Mouse (Mus musculus): ENCODE results near the gene Elf4.
"Not testable (repeated sequence)": the region's sequence is repeated elsewhere in the genome, so short reads cannot be mapped to it uniquely, and the experiment has no call there.

Elf4 gene

DNA sequence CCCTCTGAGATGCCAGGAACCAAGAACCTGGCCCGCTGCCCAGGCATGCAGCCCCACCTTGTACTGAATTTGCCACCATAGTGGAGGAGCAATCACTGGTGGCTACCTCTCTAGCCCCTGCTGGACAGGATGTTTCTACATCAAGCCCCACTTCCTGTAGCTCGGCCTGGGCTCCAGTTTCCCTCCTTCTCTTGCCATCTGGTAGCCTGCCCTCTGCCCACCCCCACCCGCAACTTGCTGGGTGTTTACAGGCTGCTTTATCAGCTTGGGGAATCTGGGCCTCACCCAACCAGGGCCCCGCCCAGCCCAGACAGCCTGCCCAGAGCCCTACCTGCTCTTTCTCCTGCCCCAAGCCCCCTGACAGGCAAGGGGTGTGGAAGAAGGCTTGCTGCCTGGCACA lies 23.9 kb downstream of the Elf4 start:
- intact Hi-C loops (cut with DNase I) = no loop called here

DNA sequence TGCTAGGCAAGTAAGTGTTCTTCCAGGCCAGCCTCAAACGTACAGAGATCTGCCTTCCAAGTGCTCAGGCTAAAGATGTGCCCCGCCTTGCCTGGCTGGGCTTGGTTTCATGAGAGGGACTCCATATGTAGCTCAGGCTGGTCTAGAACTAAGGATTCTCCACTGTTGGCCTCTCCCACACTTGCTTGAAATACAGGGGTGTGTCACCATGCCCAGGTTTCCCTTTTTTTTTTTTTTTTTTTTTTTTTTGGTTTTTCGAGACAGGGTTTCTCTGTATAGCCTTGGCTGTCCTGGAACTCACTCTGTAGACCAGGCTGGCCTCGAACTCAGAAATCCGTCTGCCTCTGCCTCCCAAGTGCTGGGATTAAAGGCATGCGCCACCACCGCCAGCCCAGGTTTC lies 26.9 kb downstream of the Elf4 start:
- intact Hi-C loops (cut with DNase I) = not testable (repeated sequence)

DNA sequence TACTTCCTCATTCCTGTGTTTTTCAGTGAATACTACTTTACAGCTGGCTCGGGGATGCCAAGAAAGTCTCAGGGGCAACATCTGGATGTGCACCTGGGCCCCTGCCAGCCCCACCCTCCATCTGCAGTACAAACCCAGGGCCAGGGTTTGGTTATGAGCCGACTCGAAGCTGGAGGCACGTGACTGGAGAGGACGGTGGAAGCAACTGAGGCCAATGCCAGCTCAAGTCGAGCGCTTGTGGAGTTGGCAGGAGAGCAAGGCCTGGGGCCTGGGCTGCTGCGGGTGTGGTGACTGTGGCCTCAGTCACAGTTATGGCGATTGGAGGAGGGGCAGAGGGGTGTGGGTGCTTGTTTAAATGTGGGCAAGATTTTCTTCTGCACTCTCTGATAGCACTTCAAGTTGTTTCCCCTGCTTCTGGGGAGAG lies 27.4 kb downstream of the Elf4 start:
- intact Hi-C loops (cut with DNase I) = no loop called here

DNA sequence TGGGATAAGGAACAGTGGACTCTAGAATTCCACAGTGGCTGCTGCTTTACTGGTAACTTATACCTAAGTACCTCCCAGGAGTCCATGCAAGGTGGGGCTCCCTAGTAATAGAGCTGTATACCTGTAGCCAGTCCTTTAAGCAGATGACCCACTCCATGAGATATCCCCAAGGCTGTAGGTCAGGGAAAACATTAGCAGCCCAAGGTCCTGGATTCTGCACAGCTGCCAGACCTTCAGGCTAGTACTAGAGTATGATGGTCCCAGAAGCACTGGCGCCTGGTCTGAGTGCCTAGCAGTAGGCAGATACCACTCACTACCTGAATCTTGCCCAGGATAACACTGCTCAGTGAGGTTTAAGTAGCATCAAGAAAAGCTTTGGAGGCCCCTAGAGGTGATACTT lies 28.7 kb downstream of the Elf4 start:
- intact Hi-C loops (cut with DNase I) = no loop called here

DNA sequence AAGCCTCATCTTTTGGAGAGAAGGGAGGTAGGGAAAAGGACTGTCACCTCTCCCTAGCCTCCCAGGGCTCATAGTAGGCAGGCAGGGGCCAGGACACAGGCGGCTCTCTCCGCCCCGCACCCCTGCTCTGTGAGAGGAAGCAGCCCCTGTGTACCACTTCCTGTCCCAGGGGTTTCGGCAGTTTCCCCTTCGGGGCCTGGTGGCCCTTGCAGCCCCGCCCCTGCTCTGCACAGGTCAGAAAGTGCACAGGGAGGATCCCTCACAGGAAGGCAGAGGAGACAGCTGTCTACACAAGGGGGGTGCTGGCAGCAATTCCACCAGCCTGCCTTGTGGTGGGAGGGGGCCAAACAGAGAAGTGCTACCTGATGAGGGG lies 29.4 kb downstream of the Elf4 start:
- intact Hi-C loops (cut with DNase I) = no loop called here

DNA sequence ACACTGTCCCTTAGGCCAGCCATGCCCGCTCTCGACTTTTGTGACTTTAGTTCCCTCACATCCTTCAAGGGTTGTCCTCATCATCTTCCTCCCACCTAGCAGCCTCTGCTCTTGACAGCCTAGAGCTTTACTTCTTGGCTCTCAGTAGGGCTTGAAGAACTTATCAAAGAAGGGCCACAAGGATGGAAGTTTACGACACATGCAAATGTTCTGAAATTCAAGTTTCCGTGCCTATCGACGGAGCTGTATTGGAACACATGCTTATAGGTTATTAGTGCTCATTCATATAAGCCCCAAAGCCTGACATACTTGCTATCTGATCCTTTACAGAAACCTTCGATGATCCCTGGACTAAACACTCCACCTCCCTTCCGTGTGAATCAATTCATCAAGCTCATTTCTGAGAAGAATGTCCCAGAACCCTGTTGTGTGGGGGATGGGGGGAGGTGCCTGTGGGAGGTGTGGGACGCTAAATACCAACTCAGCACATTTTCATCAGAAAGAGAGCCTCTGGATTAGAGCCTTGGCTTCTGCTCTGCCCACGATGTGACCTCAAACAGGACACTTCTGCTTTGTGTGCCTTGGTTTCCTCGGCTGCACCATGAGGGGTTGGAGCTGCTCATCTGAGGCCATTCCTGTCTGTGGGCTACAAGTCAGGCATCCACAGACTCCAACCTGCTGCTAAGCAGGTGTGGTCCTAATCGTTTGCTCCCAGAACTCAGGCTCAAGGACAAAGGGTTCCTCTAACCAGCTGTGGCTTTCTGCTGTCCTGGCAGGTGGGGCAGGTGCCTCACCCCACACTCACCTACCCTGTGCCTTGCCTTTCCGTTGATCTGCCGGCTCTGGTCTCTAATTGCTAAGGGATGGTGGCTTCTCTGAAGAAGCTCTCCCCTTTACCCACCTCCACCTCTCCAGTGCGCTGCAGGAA lies 30.1 kb downstream of the Elf4 start:
- intact Hi-C loops (cut with DNase I) = no loop called here

DNA sequence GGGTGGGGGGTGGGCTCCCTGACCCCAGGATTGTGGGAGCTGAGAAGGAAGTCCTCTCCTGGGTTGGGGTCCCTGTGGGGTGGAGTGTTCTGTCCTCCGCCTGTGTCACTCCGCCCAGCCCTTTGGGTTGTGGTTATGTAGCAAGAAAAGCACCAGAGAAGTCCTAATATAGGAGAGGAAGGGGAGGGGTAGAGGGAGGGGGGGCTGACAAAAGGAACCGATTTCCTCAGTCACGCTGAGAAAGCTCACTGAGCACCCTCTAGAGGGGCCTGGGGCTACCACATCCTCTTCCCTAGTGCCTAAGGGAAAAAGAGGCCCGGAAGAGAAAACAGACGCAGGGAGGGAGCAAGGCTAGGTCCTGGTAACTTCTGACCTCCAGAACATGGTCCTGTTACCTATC lies 33.4 kb downstream of the Elf4 start:
- intact Hi-C loops (cut with DNase I) = loop anchor here (10.0 kb wide), 1 partner anchor 95 kb away; no protein-coding TSS in a partner anchor

DNA sequence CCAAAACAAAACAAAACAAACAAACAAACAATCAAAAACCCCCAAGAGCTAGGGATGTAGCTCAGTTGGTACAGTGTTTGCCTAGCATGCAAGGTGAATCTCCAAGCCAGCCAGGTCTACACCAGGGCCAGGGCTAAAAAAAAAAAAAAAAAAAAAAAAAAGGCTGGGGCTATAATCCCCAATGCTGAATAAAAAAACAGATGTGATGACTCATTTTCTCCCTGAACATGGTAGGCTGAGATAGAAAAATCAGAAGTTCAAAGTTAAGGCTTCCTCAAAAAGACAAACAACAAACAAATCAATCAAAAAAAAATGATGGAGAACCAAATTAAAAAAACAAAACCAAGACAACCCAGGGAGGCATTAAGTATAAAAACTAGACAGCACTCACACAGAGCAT lies 33.8 kb downstream of the Elf4 start:
- intact Hi-C loops (cut with DNase I) = loop anchor here (10.0 kb wide), 1 partner anchor 96 kb away; no protein-coding TSS in a partner anchor

DNA sequence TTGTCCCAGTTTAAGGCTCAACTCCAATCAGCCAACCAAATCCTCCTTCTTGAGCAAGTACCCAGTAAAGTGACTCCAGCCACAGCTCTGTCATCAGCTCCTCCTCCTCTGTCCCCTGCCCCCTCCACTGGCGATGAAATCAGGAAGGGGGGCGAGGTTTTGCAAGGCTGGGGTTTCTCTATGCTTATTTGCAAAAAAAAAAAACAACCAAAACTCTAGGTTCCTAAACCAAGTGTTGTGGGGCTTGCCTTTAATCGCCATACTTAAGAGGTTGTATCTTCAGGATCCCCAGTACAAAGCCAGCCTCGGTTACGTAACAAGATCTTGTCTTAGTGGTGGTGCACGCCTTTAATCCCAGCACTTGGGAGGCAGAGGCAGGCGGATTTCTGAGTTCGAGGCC lies 34.3 kb downstream of the Elf4 start:
- intact Hi-C loops (cut with DNase I) = loop anchor here (10.0 kb wide), 1 partner anchor 96 kb away; no protein-coding TSS in a partner anchor

DNA sequence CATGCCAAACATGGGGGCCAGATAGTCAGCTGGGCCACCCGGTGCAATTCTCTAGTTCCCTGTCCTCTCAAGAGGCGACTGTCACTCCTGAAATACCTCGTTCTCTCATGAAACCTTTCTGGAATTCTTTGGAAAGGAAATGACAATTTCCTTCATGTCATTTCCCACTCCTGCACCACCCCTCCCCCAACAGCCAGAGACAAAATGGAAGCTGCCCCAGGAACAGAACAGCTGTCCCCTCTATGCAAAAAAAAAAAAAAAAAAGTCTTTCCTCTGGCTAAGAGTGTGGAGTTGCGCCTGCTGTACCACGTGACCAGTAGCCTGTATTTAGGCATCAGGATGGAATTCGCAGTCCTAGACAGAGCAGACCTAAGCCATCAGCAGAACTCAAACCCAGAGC lies 34.7 kb downstream of the Elf4 start:
- intact Hi-C loops (cut with DNase I) = loop anchor here (10.0 kb wide), 1 partner anchor 97 kb away; no protein-coding TSS in a partner anchor

DNA sequence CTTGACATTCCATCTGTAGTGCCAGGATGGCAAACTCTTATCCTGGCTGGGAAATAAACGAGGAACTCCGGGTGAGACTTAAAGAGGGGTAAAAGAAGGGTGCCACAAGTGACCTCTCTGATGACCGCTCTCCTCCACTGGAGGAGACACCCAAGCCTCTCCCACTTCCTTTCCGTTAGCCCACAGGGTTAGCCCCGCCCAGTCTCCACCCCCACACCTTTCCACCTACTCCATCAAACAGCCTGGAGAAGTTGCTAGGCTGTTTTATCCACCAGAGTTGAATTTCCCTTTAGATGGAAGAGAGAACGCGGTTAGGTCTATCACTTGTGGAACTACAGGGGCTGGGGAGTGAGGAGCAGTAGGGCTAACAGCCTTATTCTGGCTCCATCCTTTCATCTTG lies 37.7 kb downstream of the Elf4 start:
- intact Hi-C loops (cut with DNase I) = loop anchor here (10.0 kb wide), 1 partner anchor 100 kb away; no protein-coding TSS in a partner anchor

DNA sequence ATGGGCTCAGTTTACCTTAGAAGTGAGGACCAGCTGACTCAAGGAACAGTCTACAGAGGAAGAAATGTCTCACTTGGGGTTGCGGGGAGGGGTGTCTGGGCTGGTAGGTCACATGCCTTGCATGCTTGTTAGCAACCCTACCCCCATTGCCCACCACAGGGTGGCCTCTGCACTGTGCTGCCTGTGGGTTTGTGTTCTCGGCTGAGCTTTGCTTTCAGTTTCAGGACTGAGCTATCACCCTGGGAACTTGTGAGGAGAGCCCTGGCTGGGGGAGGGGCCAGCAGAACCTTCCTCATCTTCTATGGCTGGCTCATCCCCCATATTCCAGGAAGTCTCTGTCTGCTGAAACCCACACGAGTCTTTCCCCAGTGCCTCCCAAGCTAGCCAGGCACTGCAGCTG lies 38.3 kb downstream of the Elf4 start:
- intact Hi-C loops (cut with DNase I) = loop anchor here (10.0 kb wide), 1 partner anchor 100 kb away; no protein-coding TSS in a partner anchor

DNA sequence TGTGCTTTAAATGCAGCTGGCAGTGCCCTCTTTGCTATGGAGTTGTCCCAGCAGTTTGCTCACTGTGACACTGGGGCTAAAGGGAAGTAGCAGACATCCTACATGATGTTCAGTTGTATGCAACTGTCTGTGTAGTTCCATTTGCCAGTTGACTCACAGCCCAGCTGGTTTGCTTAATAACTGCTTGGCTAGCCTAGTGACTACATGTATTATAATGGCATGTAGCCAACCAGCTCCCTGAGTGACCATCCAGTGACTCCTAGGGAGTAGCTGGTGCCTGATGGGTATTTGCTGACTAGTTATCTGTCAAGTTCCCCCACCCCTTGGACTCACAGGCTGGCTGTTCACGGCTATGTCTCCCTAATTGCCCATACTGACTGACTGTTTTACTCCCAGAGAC lies 39.3 kb downstream of the Elf4 start:
- intact Hi-C loops (cut with DNase I) = loop anchor here (10.0 kb wide), 1 partner anchor 101 kb away; no protein-coding TSS in a partner anchor

DNA sequence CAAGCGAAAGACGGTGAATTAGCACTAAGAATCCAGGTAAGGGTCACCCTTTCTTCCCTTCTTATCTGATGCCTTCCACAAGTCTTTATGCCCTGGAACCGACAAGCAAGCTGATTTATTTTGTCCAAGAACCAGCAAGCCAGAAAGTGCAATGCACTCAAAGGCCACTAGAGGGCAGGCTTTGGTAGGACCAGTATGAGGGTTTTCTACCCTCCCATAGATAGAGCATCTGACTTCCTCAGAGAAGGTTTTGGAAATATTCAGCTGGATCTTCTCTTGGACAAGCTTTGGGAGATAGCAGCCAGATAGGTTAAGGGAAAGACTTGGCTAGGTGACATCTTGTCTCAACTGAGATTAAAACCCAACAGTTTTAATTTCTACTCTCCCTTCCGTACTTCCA lies 39.9 kb downstream of the Elf4 start:
- intact Hi-C loops (cut with DNase I) = loop anchor here (10.0 kb wide), 1 partner anchor 102 kb away; no protein-coding TSS in a partner anchor

DNA sequence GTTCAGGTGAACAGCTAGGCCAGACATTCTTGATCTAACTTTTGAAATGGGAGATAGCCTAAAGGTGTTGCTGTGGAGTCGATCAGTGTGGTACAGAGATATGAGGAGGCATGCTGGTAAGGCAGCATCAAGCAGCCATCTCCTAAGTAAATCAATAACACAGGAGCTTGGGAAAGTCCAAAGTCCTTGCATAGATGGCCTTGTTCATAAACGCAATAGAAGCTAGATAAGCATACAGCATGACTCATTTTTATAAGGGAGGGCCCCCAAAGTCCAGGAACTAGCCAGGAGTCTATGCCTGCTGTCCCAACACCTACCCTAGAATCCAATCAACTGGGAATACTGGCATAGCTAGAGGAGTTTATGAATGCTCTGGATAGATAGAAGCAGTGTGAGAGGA lies 44.5 kb downstream of the Elf4 start:
- intact Hi-C loops (cut with DNase I) = loop anchor here (10.0 kb wide), 1 partner anchor 434 kb away; no protein-coding TSS in a partner anchor

DNA sequence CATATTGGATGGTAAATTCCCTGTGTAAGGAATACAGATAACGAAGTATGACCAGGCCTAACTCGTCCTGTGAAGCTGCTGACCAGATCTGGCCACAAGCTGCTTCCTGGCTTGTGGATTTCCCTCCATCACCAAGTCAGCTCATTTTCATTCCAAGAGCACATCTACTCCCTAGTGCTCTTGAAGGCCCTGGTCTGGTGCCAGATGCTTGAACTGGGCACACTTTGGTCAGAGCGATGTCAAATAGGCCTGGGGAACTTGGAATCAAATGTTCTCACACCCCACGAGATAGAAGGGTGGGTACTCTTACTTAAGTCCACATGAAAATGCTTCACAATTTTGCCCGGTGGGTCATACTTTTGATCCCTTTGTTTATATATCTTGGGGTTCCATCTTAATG lies 48.6 kb downstream of the Elf4 start:
- intact Hi-C loops (cut with DNase I) = loop anchor here (5.0 to 10.0 kb wide), 2 partner anchors 132 to 429 kb away; no protein-coding TSS in a partner anchor

DNA sequence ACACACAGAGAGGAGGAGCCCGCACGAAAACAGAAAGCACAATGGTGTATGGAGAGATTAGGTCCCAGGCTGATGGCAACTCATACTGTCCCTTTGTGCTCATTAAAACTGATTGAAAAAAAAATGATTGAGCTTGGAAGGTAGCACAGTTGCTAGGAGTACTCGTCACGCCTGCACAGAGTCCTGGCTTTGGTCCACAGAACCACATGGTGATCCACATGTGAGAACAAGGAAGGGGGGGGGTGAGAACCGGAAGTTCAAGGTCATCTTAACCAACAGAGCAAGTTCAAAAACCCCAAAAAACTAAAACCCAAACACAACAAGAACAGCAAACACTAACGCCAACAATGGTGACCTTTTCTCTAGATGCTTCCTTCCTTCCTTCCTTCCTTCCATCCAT lies 50.3 kb downstream of the Elf4 start:
- intact Hi-C loops (cut with DNase I) = loop anchor here (5.0 to 10.0 kb wide), 2 partner anchors 130 to 428 kb away; no protein-coding TSS in a partner anchor

DNA sequence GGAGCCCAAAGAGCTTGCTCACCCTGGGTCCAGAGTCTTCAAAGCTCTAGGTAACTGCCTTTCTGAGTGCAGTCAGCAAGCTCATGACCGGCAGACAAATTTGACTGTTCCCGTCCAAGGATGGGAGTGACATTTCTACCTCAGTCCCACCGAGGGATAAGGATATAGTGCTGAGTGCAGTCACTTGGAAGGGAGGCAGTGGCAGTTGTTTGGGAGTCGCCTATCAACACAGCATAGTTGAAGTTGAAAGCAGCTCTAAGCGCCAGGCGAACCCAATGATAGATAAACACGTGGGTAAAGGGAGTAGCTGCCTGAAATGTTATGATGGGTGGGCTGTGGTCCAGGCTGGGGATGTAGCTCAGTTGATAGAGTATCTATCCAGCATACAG lies 52.5 kb downstream of the Elf4 start:
- intact Hi-C loops (cut with DNase I) = loop anchor here (5.0 to 10.0 kb wide), 2 partner anchors 128 to 426 kb away; no protein-coding TSS in a partner anchor

DNA sequence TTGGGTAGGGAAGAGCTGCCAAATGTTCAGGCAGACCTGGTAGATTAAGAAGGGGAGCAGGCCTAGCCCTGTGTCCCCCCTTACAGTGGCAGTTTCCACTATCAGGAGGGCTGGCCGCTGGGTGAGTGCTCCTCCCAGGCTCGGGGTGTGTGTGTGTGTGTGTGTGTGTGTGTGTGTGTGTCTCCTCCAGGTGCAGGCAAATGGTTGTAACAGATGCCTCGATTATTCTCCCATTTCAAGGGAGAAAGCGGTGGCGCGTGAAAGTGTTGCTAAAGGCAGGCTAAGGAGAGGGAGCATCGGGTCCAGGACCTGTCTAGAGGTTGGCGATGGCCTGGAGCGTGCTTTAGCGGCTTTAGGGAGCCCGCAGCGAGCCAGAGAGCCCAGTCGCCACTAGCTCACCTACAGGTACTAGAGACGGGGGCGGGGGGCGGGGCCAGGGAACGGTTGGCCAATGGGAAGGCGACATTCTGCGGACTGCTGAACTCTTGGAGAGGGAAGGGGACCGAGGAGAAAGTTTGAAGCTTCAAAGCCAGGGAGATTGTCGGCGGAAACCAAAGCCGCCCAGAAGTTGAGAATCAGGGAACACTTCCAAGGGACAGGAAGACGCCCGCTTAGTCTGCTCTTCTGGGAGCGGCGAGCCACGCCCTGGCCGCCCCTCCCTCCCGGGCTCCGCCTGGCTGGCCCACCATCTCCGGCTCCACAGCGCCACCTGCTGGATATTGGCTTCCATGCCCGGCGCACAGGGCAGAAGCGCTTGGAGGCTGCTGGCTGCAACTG lies 53.1 kb downstream of the Elf4 start:
- intact Hi-C loops (cut with DNase I) = loop anchor here (5.0 to 10.0 kb wide), 2 partner anchors 127 to 425 kb away; no protein-coding TSS in a partner anchor

DNA sequence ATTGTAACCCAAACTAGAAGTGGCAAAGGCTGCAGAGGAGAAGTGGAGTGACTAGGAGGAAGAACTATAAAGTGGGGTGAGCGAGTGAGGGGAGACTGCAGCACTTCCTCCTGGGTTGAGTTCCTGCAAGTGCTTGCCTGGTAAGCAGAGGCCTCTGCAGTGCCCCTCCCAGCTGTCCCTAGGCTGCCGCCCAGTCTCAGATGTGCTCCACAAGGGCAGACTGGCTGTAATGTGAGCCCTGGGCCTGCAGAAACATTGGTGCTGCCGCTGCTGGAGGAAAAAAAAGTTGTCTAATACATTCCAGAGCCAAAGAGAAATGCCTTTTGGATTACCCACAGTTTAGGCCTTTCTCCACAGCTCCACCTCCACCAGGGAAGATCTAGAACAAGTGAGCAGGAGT lies 57.8 kb downstream of the Elf4 start:
- intact Hi-C loops (cut with DNase I) = no loop called here

DNA sequence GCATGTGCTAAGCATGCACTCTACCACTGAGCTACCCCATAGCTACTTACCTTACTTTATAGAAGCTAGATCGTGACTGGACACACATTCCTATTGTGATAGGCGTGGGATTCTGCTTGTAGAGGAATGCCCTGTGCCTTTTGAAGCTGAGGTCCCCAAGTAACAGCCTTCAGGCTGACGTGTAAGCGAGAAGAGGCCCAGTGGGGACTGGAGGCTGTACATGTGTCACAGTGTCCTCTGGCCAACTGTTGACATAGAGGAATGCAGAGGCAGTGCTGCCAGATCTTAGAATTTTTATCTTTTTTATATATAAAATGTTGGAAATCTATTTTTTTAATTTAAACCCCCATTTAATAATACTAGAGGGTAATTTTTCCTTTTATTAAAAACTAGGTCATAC lies 62.9 kb downstream of the Elf4 start:
- intact Hi-C loops (cut with DNase I) = no loop called here

DNA sequence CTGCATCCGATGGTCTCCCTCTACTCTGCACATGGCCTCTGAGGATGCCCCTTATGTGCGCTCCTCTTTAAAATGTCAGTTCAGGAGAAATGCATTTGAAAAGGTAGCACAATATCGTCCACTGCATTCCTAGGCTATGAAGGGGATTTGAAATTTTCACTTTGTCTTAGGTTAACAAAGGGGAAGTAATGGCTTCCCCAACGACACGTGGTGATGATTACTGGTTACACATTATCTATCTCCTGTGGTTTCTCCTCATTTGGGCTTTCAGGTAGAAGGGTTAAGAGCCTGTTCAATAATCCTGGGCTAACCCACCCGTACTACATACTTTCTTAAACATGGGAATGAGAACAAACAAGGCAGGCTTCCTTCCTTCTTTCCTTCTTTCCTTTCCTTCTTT lies 73.6 kb downstream of the Elf4 start:
- intact Hi-C loops (cut with DNase I) = no loop called here
